Mouse (Mus musculus): ENCODE measurements at regions not wholly inside any gene's neighbourhood (a gene's known extent, or its start where the extent isn't known, plus 50 kb on each side); places are given as distances from the start of the nearest gene placed in this dataset.

- DNase-seq (ENCODE audit: extremely low spot score in 1 of 2, low spot score in 1 of 2): peak; percentile 40 to 49
These were observed 212.9 kb downstream of the Mef2c start for GRCm38 (mm10) chr13:83716711-83717171.

DNA sequence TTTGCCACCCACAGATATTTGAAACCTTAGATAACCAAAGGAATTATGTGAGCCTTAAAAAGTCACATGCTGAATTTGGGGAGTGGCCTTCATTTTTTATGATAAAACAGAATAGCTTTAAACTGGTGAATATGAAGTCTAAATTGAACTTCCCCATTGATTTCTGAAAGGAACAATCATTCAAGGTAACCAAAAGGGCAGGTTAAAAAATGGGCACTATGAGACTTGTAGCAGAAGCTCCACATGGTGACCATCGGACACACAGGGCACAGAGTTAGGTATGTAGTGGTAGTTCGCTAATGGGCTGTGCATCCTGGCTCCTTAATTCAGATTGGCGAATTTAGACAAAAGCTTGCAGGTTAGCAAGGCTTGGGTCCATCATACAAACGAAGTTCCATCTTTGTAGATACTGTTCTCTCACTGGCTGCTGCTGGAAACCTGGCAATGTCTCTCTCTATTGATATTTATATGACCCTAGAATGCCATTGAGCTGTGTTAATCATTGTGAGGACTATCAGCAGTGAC is 213.9 kb downstream of the Mef2c start:
- no peak for DNase-seq (ENCODE audit: extremely low spot score in 1 of 2, low spot score in 1 of 2)

DNA sequence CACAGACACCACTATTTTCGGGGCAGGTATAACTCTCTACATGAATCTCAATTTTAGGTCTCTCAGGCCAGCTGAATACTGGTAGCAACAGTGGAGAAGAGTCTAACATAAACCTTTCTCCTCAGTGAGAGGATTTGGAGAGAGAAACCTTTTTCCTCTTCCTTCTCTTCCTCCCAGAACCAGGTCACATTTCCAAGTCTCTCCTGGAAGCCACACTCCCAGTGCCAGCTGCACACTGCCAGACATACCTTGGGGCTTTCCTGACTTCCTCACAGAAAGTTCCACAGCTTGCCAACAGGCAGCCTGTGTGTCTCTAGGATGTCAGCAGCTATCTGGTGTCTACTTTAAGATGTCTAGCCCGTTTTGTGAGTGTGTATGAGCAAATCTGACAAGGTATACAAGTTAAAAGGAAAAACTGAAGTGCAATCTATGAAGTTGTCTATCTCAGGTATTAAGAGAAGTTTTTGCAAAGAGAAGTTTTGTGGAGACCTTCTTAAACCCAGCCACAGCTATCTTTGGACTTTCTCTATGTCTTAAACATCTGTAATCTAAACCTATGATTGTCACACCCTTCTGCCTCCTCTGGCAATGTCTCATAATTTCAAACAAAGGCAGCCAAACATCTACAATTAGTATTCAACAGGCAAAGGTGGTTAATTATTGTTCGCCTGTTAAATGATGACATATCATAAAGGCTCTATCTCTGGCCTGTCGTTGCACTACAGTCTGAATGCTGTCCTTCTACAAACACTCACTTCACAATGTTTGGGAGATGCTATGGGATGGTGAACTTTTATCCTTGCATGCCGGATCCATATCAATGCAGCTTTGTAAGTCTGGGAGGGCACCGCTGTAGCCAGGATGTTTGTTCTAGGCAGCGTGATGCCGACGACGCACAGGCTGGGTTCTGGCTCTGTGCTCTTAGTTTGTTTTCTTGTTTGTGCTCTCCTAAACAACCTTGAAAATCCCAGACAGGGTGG is 214.9 kb downstream of the Mef2c start:
- DNase-seq (ENCODE audit: extremely low spot score in 1 of 2, low spot score in 1 of 2): no peak

DNA sequence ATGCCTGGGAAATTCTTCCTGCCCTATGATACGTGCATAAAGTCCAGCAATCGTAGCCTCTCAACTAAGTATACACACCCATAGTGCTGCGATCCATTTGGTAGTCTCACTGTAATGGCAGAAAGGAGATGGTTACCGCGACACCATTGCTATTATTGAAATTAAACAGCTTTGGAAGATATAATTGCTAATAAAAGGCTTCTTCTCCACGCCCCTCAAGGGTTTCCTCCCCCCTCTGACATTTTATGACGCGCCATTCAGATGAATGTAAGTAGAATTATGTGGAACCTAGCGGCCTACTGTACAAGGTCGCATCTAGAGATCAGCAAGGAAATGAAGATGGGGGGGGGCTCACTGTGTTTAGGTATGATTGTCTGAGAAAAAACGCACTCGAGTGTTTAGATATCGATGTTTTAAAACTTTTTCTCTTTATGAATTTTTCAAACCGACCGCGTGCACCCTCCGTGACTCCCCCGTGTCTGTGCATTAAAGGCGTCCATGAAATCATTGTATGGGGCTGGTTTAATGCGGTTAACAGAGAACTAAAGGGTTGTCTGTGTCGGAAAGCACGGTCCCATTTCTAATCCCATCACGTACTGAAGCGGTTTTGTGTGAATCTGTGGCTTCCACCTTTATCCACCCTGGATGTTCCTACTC is 215.9 kb downstream of the Mef2c start:
- DNase-seq (ENCODE audit: extremely low spot score in 1 of 2, low spot score in 1 of 2): no peak

GRCm38 (mm10) chr13:83720352-83720751 is 216.5 kb downstream of the Mef2c start:
- no peak for DNase-seq (ENCODE audit: extremely low spot score in 1 of 2, low spot score in 1 of 2)

DNA sequence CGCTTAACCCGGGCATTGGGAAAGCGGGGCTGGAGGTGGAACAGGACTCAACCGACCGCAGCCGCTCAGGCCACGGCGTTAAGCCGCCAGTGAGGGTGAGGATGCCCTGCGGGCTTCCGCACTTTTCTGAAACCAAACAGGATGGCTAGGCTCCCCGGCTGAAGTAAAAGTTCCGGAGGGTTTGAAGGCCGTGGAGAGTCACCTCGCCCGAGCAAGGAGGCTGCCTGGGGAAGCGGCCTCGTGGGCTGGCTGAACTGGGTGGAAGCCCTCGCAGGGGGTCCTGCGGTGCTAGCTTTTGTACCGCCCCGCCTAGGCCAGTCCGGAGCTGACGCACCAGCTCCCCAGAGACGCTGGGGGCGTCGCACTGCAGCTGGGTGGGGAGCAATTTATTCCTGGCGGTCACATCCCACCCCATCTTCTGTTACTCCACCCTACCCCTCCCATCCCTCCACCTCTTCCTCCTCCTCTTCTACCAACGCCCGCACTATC is 217.1 kb downstream of the Mef2c start:
- peak; percentile 72 to 78 for DNase-seq (ENCODE audit: extremely low spot score in 1 of 2, low spot score in 1 of 2)

DNA sequence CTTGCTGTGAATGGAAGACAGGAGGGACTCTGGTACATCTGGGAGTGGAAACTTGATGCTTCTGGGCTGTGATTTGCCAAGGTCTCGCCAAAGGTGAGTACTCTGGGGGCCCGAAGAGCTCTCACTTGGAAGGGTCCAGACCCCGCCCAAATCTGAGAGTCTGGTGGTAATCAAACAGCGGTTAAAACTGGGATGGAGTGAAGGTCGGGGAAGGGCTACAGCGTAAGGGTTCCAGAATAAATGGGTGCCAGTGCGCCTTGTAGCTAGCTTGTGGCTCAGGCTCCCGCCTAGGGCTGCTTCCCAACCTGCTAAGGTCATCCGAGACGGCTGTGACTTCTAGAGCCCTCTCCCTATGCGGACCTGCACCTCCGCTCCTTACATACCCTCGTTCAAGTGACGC is 217.7 kb downstream of the Mef2c start:
- DNase-seq (ENCODE audit: extremely low spot score in 1 of 2, low spot score in 1 of 2): peak; percentile 34 to 46

- peak in 1 of 2 experiments; percentile 38 for DNase-seq (ENCODE audit: extremely low spot score in 1 of 2, low spot score in 1 of 2)
These were observed 218.4 kb downstream of the Mef2c start for GRCm38 (mm10) chr13:83722241-83722640.

DNA sequence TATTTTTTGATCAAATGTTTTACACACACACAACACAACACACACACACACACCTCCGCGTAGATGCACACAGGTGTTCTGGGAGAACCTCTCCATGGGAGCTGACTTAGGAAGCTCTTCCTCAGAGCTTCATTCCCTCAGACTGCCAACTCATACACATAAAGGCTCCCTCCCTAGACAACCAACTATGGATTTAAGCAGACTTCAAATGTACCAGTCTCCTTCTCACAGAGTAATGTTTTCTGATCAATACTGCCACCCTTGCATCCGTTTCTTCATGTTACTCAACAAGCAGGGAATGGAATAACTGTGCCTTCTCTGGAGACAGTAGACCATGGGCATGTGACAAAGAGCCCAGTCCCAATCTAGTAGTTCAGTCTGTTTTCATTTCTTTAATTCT is 219.0 kb downstream of the Mef2c start:
- DNase-seq (ENCODE audit: extremely low spot score in 1 of 2, low spot score in 1 of 2): no peak

DNA sequence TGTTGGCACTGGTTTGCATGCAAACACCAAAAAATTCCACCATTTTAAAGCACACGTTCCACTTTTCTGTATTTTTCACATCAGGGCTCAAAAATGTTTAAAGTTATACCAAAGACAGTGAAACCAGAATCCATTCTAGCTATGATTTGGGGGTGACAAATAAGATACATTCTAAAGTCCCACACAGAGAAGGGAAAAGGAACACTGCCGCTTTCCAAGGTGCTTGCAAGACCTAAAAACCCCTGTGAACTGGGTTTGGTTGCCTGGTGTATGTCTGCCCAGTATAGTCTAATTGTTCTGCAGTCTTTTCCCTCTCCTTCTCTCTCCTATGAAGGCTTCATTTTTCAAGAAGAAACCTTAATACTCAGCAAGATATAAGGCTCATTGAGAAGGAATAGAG is 219.6 kb downstream of the Mef2c start:
- no peak for DNase-seq (ENCODE audit: extremely low spot score in 1 of 2, low spot score in 1 of 2)

GRCm38 (mm10) chr13:83724196-83724595 is 220.4 kb downstream of the Mef2c start:
- DNase-seq (ENCODE audit: extremely low spot score in 1 of 2, low spot score in 1 of 2): no peak

DNA sequence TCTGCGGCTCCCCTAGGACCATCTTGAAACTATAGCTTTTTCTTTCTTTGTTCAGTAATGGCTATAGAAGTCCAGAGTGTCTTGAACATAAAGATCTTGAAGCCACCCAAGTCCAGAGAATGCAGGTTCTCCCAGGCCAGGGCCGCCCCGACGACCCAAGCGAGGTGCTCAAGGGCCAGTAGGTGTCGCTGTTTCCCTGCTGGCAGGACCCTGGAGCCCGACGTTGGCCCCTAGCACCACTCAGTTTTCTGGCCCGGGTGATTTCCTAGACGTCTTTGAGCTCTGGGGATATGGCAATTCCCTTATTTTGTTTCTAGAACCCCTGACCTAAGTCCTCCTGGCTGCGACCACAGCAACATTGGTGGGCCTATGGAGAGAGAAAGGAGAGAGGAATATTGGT is 221.2 kb downstream of the Mef2c start:
- DNase-seq (ENCODE audit: extremely low spot score in 1 of 2, low spot score in 1 of 2): peak; percentile 82 to 86

DNA sequence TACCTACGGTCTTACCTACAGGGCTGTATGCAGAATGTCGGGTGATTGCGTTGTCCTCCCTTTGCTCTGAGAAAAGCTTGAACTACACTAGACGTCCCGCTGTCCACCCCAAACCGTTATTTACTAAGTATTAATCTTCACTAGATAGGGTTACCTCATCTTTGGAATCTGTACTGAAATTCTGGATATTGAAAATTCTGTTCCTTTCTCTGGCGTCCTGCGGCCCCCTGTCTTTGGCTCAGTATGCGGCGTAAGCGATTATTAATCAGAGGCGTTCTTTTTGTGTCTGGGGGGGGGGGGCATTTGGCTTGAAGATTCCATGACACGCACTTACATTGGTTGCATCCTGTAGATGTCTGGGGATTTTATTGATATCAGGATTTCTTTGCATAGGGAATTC is 222.0 kb downstream of the Mef2c start:
- no peak for DNase-seq (ENCODE audit: extremely low spot score in 1 of 2, low spot score in 1 of 2)

DNA sequence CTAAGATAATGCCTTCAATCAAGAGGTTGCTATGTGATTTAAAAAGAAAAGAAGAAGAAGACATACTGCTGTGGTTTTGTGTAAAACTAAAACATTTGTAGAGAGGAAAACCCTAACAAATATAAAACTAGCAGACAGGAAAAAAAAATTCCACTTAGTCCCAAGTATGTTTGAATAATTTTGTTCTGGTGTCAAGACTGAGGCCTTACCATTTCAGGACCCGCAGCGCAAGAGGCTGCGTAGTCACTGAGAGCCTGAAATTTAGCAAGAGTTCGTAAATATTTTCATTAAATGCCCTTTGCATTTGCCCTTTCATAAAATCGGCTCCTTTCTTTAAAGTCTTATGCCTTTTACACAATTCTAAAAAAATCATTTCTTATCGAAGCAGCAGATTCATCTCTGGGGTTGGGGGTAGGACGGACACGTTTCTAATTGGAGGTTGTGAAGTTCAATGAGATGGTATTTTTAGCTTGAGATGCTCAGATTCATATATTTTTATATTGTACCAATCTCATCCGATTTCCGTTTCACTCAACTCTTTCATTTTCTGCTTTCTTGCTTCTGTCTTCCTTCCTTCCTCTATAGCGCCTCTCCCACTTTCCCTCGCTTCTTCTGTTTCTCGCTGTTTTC is 222.6 kb downstream of the Mef2c start:
- DNase-seq (ENCODE audit: extremely low spot score in 1 of 2, low spot score in 1 of 2): no peak

- DNase-seq (ENCODE audit: extremely low spot score in 1 of 2, low spot score in 1 of 2): peak; percentile 52 to 56
These were observed 223.4 kb downstream of the Mef2c start for GRCm38 (mm10) chr13:83727051-83727765.

GRCm38 (mm10) chr13:83727766-83728395 is 224.0 kb downstream of the Mef2c start:
- no peak for DNase-seq (ENCODE audit: extremely low spot score in 1 of 2, low spot score in 1 of 2)

DNA sequence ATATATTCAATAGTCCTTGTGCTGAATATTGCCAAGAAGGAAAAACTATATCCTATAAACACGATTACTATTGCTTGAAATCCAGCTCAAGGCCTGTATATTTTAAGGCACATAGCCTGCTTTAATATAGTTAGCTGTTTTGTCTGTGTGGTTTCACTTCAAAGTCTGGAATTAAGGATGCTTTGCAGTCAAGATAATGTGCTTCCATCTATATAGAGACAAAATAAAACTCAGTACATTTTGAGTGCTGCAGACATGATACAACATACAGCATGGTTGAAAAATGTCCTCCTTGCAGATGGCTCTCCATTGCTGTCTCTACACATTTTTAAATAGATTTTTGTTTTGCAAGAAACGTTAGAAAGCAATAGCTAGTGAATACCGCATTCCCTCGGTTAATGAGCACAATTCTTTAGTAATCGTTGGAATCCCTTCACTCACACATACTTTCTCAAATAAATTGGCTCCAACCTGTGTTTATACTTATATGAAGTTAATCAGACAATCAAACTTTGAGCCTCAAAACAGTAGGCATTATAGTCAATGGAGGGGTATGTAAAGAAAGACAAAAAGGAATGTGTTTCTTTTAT is 224.7 kb downstream of the Mef2c start:
- no peak for DNase-seq (ENCODE audit: extremely low spot score in 1 of 2, low spot score in 1 of 2)

- DNase-seq (ENCODE audit: extremely low spot score in 1 of 2, low spot score in 1 of 2): peak; percentile 60 to 68
These were observed 225.6 kb downstream of the Mef2c start for GRCm38 (mm10) chr13:83729331-83730009.
